Mouse (Mus musculus): ENCODE results near the gene Zfp385c. TPM values are rescaled to one million over a fixed set of nuclear protein-coding genes. Genes with fewer than 3 reads are reported as not detected.
A peak's percentile ranks its signal among the peaks of the same experiment; 100 is the strongest.

Zfp385c gene
- total RNA-seq, 2 experiments from 2014 or later: 0.39 TPM; not detected in 1

GRCm38 (mm10) chr11:100724919-100725512 is 32.8 kb upstream of the Zfp385c start:
- no peak for TF ChIP-seq CTCF (IDR thresholded peaks at IDR 0.05)
- H3K27ac ChIP-seq: peak overlapping the region; percentile 84

GRCm38 (mm10) chr11:100722493-100723028 is 30.3 kb upstream of the Zfp385c start:
- DNase-seq: no peak
- intact Hi-C loops (cut with DNase I): loop anchor here (5.0 kb wide), 1 partner anchor 235 kb away; no protein-coding TSS in a partner anchor
- peak overlapping the region; percentile 81 for H3K27ac ChIP-seq
- TF ChIP-seq CTCF (IDR thresholded peaks at IDR 0.05): no peak
- no peak overlapping the region for H3K4me3 ChIP-seq

More at GRCm38 (mm10) chr11:100724919-100725512, 32.8 kb upstream of the Zfp385c start:
- H3K4me3 ChIP-seq: peak overlapping the region; percentile 7; the same call in 1 of the 2 replicates
- DNase-seq: no peak
- intact Hi-C loops (cut with DNase I): loop anchor here (5.0 kb wide), 1 partner anchor 232 kb away; no protein-coding TSS in a partner anchor

- no peak overlapping the region; the same call in 1 of the 2 replicates for H3K4me3 ChIP-seq
- intact Hi-C loops (cut with DNase I): loop anchor here (5.0 kb wide), 1 partner anchor 235 kb away; no protein-coding TSS in a partner anchor
- no peak for TF ChIP-seq CTCF (IDR thresholded peaks at IDR 0.05)
- H3K27ac ChIP-seq: peak overlapping the region; percentile 81
- no peak for DNase-seq
Measured at GRCm38 (mm10) chr11:100721776-100722492, 29.7 kb upstream of the Zfp385c start.

- intact Hi-C loops (cut with DNase I): loop anchor here (5.0 kb wide), 1 partner anchor 236 kb away; no protein-coding TSS in a partner anchor
- peak overlapping the region; percentile 45 for H3K4me3 ChIP-seq
- peak overlapping the region; percentile 81 for H3K27ac ChIP-seq
- no peak for DNase-seq
- TF ChIP-seq CTCF (IDR thresholded peaks at IDR 0.05): no peak
Measured at GRCm38 (mm10) chr11:100721254-100721653, 29.0 kb upstream of the Zfp385c start.

- DNase-seq: no peak
- intact Hi-C loops (cut with DNase I): loop anchor here (5.0 kb wide), 1 partner anchor 237 kb away; no protein-coding TSS in a partner anchor
- no peak for TF ChIP-seq CTCF (IDR thresholded peaks at IDR 0.05)
Measured at GRCm38 (mm10) chr11:100720345-100720744, 28.1 kb upstream of the Zfp385c start.

GRCm38 (mm10) chr11:100719893-100720292 is 27.6 kb upstream of the Zfp385c start:
- TF ChIP-seq CTCF (IDR thresholded peaks at IDR 0.05): no peak
- peak overlapping the region; percentile 81 for H3K27ac ChIP-seq
- peak overlapping the region; percentile 37 for H3K4me3 ChIP-seq
- intact Hi-C loops (cut with DNase I): loop anchor here (5.0 to 10.0 kb wide), 3 partner anchors 135 to 345 kb away; partner anchors contain the start of genes Stat5a and Stat5b
- DNase-seq: no peak

More at GRCm38 (mm10) chr11:100720345-100720744, 28.1 kb upstream of the Zfp385c start:
- Histone ChIP-seq H3K27ac (peak overlapping the region; percentile 81), H3K4me3 (peak overlapping the region; percentile 45)

- Histone ChIP-seq H3K27ac (peak overlapping the region; percentile 81), H3K4me3 (no peak overlapping the region)
- no peak for TF ChIP-seq CTCF (IDR thresholded peaks at IDR 0.05)
- no peak for DNase-seq
- intact Hi-C loops (cut with DNase I): loop anchor here (10.0 kb wide), 2 partner anchors 135 to 345 kb away; partner anchors contain the start of genes Stat5a and Stat5b
Measured at GRCm38 (mm10) chr11:100719312-100719711, 27.1 kb upstream of the Zfp385c start.

GRCm38 (mm10) chr11:100718866-100719265 is 26.6 kb upstream of the Zfp385c start:
- no peak for TF ChIP-seq CTCF (IDR thresholded peaks at IDR 0.05)
- H3K4me3 ChIP-seq: no peak overlapping the region
- peak overlapping the region; percentile 81 for H3K27ac ChIP-seq
- intact Hi-C loops (cut with DNase I): loop anchor here (10.0 kb wide), 2 partner anchors 136 to 346 kb away; partner anchors contain the start of genes Stat5a and Stat5b
- no peak for DNase-seq

- intact Hi-C loops (cut with DNase I): loop anchor here (10.0 kb wide), 2 partner anchors 136 to 346 kb away; partner anchors contain the start of genes Stat5a and Stat5b
- Histone ChIP-seq H3K27ac (peak overlapping the region; percentile 81), H3K4me3 (no peak overlapping the region)
- TF ChIP-seq CTCF (IDR thresholded peaks at IDR 0.05): no peak
- DNase-seq: no peak
Measured at GRCm38 (mm10) chr11:100718462-100718861, 26.2 kb upstream of the Zfp385c start.

GRCm38 (mm10) chr11:100716649-100717048 is 24.4 kb upstream of the Zfp385c start:
- no peak overlapping the region for H3K4me3 ChIP-seq
- intact Hi-C loops (cut with DNase I): loop anchor here (10.0 kb wide), 2 partner anchors 138 to 348 kb away; partner anchors contain the start of genes Stat5a and Stat5b
- TF ChIP-seq CTCF (IDR thresholded peaks at IDR 0.05): no peak
- H3K27ac ChIP-seq: no peak overlapping the region
- DNase-seq: no peak

- Histone ChIP-seq H3K4me3 (no peak overlapping the region), H3K27ac (no peak overlapping the region)
- no peak for TF ChIP-seq CTCF (IDR thresholded peaks at IDR 0.05)
- intact Hi-C loops (cut with DNase I): loop anchor here (1.0 to 10.0 kb wide), 3 partner anchors 46 to 350 kb away; partner anchors contain the start of genes Stat5a and Stat5b
- DNase-seq: no peak
Measured at GRCm38 (mm10) chr11:100714948-100715347, 22.7 kb upstream of the Zfp385c start.

GRCm38 (mm10) chr11:100714534-100714915 is 22.3 kb upstream of the Zfp385c start:
- peak; percentile 83 for DNase-seq
- TF ChIP-seq CTCF (IDR thresholded peaks at IDR 0.05): peak; percentile 89
- peak overlapping the region; percentile 64 for H3K4me3 ChIP-seq
- intact Hi-C loops (cut with DNase I): loop anchor here (1.0 to 10.0 kb wide), 3 partner anchors 47 to 350 kb away; partner anchors contain the start of genes Stat5a and Stat5b
- peak overlapping the region; percentile 70 for H3K27ac ChIP-seq

All from gastrocnemius, adult 2 months (tissue).